Mouse (Mus musculus) embryonic fibroblast, embryonic 13.5 days (primary cell): Measurements from ENCODE around the gene Syn3. TPM values are rescaled to one million over a fixed set of nuclear protein-coding genes. Genes with fewer than 3 reads are reported as not detected.

Experiments
- H3K27ac ChIP-seq: 2 replicates; pipeline ENCODE4 v1.5.1; 2012; ENCODE audit warnings: low read length, control low read depth, inconsistent platforms; ENCODE audit not compliant: insufficient read depth
- H3K4me1 ChIP-seq: 2 replicates; pipeline ENCODE4 v1.6.1; 2011; ENCODE audit warnings: low read length; ENCODE audit not compliant: control insufficient read depth, insufficient read depth
- H3K4me3 ChIP-seq: 2 replicates; pipeline ENCODE4 v1.5.1; 2011; ENCODE audit warnings: mild to moderate bottlenecking, control low read depth, low read length; ENCODE audit not compliant: insufficient read depth
- CTCF ChIP-seq: IDR thresholded peaks from 2 replicates; pipeline ENCODE4 v1.5.1; 2011; ENCODE audit warnings: mild to moderate bottlenecking, control low read depth, low read length, moderate library complexity, borderline replicate concordance; ENCODE audit not compliant: insufficient read depth
- POLR2A ChIP-seq: IDR thresholded peaks from 2 replicates; pipeline ENCODE4 v1.6.1; 2011; ENCODE audit warnings: low read depth, mild to moderate bottlenecking, control low read depth, low read length, moderate library complexity
- polyA plus RNA-seq: library from polyadenylated mRNA; stranded (reverse); fragments of >200 nt; gene quantifications from 2 replicates; pipeline ENCODE4 v1.2.4, GENCODE M21; 2011; ENCODE audit warnings: low read depth; ENCODE audit not compliant: missing spikeins, insufficient read length

Gene Syn3
- polyA plus RNA-seq, 1 experiment: 1.4 TPM

DNA sequence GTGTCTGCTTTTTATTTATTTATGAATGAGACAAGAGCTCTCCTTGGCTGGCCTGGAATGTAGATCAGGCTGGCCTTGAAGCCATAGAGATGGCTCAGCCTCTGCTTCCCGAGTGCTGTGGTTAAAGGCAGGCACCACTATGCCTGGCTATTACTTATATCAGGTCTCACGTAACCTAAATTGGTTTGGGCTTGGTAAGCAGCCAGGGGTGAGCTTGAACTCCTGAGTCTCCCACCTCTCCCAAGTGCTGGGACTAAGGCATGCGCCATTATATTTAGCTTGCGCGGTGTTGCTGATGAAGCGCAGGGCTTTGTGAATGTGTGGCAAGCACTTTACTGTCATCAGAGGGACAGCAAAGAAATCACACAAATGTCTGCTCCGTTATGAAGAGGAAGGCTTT is 480.9 kb downstream of the Syn3 start:
- no peak overlapping the region for H3K4me3 ChIP-seq
- 0 out of 2 replicates have a peak, but pooled peaks cover 2% of the 10 kb centered on the region for H3K4me1 ChIP-seq
- H3K27ac ChIP-seq: no peak overlapping the region
- TF ChIP-seq CTCF (no peak), POLR2A (no peak)

DNA sequence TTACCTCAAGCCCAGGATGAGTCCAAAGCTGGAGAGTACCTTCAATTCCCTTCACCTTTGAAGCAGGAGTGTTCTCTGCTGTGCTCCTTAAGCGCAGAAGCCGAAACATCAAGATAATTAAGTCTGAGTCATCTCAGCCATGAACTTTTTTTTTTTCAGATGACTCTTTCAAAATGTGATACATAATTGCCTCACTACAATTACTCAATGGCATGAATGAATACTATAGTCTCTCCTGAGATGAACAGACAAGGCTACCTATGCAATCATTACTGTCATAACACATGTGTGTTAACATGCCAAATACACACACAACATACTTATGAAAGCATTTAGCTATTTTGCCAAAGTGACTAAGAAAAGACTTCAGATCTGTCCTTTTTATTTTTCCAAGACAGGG is 486.9 kb downstream of the Syn3 start, which contains the start of gene Bpifc:
Bpifc (minus strand) TSS at position 115 of the 400 bp plus-strand sequence.
- Histone ChIP-seq H3K27ac (no peak within 1 kb of the TSS), H3K4me1 (no peaks in the 10 kb centered on the region), H3K4me3 (no peak within 1 kb of the TSS)
- TF ChIP-seq POLR2A (no peak), CTCF (no peak)

DNA sequence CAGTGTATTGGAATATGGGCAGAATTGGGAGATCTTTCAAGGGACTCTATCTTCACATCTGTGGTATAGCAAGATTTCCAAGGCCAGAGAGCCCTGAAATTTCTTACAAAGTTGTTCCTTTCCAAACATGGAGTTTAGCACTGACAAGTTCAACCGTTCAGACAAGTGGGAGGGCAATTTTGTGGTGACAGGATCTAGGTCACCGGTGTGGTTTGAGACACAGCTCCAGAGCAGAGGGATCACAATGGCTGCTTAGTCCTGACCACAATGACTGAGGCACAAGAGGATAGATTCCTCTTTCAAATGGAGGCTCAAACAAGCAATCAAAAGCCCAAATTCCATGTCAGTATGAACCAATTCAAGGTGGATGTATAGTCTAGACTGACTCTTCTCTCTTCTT is 487.5 kb downstream of the Syn3 start:
- Histone ChIP-seq H3K4me1 (no peaks in the 10 kb centered on the region), H3K27ac (no peak overlapping the region), H3K4me3 (no peak overlapping the region)
- TF ChIP-seq CTCF (no peak), POLR2A (no peak)

GRCm38 (mm10) chr10:86010636-86011035 is 488.1 kb downstream of the Syn3 start:
- Histone ChIP-seq H3K4me3 (no peak overlapping the region), H3K27ac (no peak overlapping the region)

GRCm38 (mm10) chr10:86009688-86010087 is 489.0 kb downstream of the Syn3 start:
- Histone ChIP-seq H3K4me3 (no peak overlapping the region), H3K27ac (no peak overlapping the region), H3K4me1 (no peaks in the 10 kb centered on the region)
- TF ChIP-seq POLR2A (no peak), CTCF (no peak)

More at GRCm38 (mm10) chr10:86010636-86011035, 488.1 kb downstream of the Syn3 start:
- no peaks in the 10 kb centered on the region for H3K4me1 ChIP-seq
- TF ChIP-seq CTCF: no peak
- TF ChIP-seq POLR2A: no peak

GRCm38 (mm10) chr10:86006455-86006854 is 492.2 kb downstream of the Syn3 start:
- Histone ChIP-seq H3K4me3 (no peak overlapping the region), H3K27ac (no peak overlapping the region), H3K4me1 (no peaks in the 10 kb centered on the region)
- TF ChIP-seq POLR2A: no peak
- no peak for TF ChIP-seq CTCF

Other genes starting within 250 kb of the Syn3 start
- 657 and 704 TPM in 2 replicates for gene Timp3, start 198.5 kb downstream of the Syn3 start, polyA plus RNA-seq
- 1,488 and 1,495 TPM in 2 replicates for gene Hsp90b1, start 206.6 kb upstream of the Syn3 start, polyA plus RNA-seq
- 1.1 and 1.9 TPM in 2 replicates for gene Ttc41, start 206.9 kb upstream of the Syn3 start, polyA plus RNA-seq